Mouse (Mus musculus) embryonic stem cell, embryonic (primary cell): ENCODE results near the gene Rps6ka5.

Source experiments
- CTCF ChIA-PET, 4 experiments: fragments of 300-600 bp in 2 of 4; fragments of 350-600 bp in 2 of 4; sonication (Branson Sonifier 250); formaldehyde crosslinking; loops; one replicate each; lab custom pipeline; 2022; ENCODE audit warnings: inconsistent platforms in 2 of 4; lab: Charles Lee
- POLR2A ChIA-PET, 4 experiments: fragments of 300-600 bp in 2 of 4; fragments of 350-600 bp in 2 of 4; sonication (Branson Sonifier 250); formaldehyde crosslinking; loops; one replicate each; lab custom pipeline; 2022; ENCODE audit warnings: antibody characterized with exemption in 4 of 4, inconsistent platforms in 1 of 4; lab: Charles Lee

Gene Rps6ka5

DNA sequence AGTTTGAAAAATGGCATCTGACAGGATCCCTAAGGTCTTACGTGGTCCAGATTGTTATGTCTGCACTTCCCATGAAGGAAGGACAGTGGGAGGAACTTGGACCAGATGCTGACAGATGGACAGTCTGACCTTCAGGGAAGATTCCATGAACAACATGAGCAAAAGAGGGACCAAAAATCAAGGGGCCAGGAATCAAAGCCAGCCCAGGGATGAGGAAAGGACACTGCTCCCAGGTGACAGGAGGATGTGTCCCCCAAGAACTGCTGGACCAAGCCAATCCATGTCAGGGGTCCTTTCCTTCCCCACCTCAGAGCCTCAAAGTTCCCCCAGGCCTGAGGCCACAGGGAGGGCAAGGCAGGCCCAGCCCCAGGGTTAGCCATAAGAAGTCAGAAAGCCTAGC, 212.2 kb downstream of the Rps6ka5 start:
- POLR2A ChIA-PET: interaction anchor here in 2 of 4 experiments (1.2 to 10.7 kb wide), 4 partner anchors 11 to 19 kb away, joined by 3 to 78 read pairs (median 6); no protein-coding TSS in a partner anchor
- CTCF ChIA-PET: no interaction called here

DNA sequence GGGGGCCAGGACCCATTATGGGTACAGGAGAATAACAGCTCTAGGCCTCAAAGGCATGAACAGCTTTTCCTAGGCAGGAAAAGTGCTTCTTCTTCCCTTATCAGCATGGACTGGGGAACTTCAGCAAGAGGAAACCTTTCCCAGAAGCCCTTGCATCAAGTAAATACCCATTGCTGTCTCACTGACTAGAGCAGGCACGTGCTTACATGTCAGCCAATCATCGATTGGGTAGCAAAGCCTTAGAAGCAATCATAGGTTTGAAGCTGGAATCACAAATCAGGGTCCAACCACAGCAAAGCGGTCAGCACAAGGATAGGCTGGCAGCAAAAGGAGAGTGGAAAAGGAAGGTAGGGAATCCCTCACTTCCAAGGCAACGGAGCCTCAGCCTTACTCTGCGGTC, 213.7 kb downstream of the Rps6ka5 start:
- ChIA-PET CTCF (interaction anchor here (0.6 to 1.8 kb wide), 5 partner anchors 9 to 440 kb away, joined by 3 to 8 read pairs (median 3); no protein-coding TSS in a partner anchor), POLR2A (interaction anchor here in 3 of 4 experiments (0.7 to 10.7 kb wide), 15 partner anchors 9 to 365 kb away, joined by 3 to 78 read pairs (median 3); no protein-coding TSS in a partner anchor)

DNA sequence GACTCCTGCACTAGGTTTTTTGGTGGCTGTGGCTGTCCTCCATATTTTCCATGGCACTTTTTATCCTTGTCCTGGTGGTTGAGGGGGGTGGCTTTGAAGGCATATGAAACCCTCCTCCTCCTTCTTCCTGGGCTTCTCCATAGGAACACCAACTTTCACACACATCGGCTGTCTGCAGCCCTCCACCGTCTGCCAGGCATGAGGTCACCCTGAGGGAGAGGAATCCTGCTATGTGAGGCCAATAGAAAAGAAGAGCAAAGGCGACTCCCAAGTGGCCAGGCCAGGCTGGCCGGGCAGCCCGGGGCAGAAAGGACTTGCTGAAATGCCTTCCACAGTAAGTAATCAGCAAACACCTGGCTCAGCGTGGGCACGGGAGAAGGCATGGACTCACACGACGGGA, 214.1 kb downstream of the Rps6ka5 start:
- POLR2A ChIA-PET: interaction anchor here in 3 of 4 experiments (0.7 to 10.7 kb wide), 6 partner anchors 7 to 32 kb away, joined by 3 to 78 read pairs (median 4); partner anchors contain the start of gene Ttc7b (in 1 of the 3)
- CTCF ChIA-PET: interaction anchor here in 2 of 4 experiments (0.8 to 1.8 kb wide), 3 partner anchors 8 to 32 kb away, joined by 3 to 5 read pairs (median 4); partner anchors contain the start of gene Ttc7b (in 1 of the 2)

DNA sequence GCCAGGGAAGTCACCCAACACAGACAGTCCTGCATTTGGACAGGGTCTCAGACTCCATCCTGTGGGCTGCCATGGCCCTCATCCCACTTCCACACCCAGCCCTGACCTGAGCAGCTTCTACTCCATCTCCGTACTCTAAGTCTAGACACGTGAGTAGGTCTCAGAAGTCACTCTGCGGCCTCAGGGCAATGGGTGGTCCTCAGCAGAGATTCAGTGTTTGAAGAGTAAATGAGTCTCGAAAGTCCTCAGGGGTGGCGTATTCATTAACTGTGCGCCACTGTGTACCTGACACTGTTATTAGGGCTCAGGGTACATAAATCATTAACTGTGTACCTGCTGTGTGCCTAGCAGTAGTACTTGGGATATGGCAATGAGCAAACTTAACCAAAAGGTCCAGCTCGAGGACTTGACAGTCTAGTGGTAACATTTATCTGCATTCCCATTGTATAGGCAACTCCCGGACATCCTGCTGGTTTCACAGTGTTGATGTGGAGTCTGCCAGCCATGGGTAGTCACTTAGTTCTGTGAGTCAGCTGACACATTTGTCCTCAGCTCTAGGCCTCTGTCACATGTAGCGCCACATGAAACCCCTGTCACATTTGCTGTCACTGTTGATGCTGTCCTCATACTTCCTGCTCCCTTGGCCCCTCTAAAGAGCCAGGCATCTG, 217.0 kb downstream of the Rps6ka5 start:
- ChIA-PET POLR2A (interaction anchor here in 2 of 4 experiments (0.9 to 3.2 kb wide), 8 partner anchors 7 to 350 kb away, joined by 3 to 9 read pairs (median 4); partner anchors contain the start of gene Nrde2 (in 1 of the 2)), CTCF (interaction anchor here in 2 of 4 experiments (0.6 to 1.6 kb wide), 2 partner anchors 340 to 341 kb away, joined by 3 to 4 read pairs; no protein-coding TSS in a partner anchor)

DNA sequence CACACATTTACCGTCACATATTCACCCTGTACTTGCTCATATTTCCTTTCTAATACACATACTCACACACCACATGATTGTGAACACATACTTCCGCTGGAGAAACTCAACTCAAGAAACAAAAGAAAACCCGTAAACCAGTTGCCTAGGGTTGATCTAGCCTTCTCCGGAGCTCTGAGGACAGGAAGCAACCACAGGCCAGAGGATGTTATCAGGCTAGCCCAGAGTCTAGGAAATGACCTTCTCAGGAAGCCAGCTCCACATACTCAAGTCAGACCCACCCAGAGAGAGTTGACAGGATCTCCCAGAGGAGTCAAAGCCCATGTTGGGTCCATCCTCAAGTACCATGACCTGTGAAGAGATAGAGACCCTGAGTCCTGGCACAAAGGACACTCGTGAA, 218.1 kb downstream of the Rps6ka5 start:
- POLR2A ChIA-PET: interaction anchor here in 2 of 4 experiments (1.1 to 3.2 kb wide), 6 partner anchors 9 to 27 kb away, joined by 3 to 9 read pairs (median 4); no protein-coding TSS in a partner anchor
- CTCF ChIA-PET: interaction anchor here in 2 of 4 experiments (0.7 to 1.6 kb wide), 2 partner anchors 341 to 584 kb away, joined by 3 read pairs; no protein-coding TSS in a partner anchor

DNA sequence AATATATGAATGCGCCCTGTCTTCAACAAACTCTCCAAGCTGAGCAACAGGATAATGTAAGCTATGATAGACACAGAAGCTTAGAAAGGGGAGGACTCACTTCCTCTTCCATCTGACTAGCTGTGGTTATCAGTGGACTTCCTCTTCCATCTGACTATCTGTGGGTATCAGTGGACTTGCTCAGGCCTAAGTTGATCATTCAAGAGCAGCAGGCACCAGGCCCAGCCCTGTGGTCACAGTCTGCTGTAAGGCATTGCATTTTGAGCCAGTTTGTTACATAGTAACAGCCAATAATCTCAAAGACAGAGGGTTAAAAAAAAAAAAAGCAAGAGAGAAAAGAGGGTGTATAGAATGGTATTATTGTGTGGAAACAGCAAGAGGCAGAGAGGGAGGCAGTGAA, 221.3 kb downstream of the Rps6ka5 start:
- POLR2A ChIA-PET: interaction anchor here in 1 of 4 experiments (1.3 to 3.4 kb wide), 2 partner anchors 12 to 18 kb away, joined by 4 to 17 read pairs; no protein-coding TSS in a partner anchor

DNA sequence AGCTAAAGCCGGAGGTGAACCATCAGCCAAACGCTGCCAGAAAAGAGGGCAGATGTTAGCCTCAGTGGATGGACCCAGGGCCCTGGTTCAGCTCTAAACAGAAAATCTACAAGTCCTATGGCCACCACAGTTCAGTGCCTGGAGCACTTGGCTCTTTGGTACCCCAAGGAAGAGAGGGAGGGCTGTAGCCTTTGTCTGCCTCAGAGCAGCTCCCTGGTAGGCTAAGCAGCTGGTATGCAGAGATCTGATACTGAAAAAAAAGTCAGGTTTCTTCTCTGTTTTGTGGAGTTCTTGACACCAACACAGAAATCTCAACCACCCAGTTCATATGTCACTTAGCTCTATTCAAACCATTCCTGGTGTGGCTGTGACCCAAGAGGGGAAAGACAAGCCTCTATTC, 222.2 kb downstream of the Rps6ka5 start:
- ChIA-PET CTCF (interaction anchor here in 3 of 4 experiments (0.6 to 1.0 kb wide), 3 partner anchors 8 to 501 kb away, joined by 3 read pairs; no protein-coding TSS in a partner anchor), POLR2A (interaction anchor here in 2 of 4 experiments (0.6 to 3.4 kb wide), 7 partner anchors 9 to 1378 kb away, joined by 3 to 17 read pairs (median 6); partner anchors contain the start of gene Ttc7b (in 2 of the 2))

More for the DNA sequence above, 221.3 kb downstream of the Rps6ka5 start:
- CTCF ChIA-PET: interaction anchor here in 1 of 4 experiments (0.6 kb wide), 1 partner anchor 411 kb away, joined by 3 read pairs; no protein-coding TSS in a partner anchor

DNA sequence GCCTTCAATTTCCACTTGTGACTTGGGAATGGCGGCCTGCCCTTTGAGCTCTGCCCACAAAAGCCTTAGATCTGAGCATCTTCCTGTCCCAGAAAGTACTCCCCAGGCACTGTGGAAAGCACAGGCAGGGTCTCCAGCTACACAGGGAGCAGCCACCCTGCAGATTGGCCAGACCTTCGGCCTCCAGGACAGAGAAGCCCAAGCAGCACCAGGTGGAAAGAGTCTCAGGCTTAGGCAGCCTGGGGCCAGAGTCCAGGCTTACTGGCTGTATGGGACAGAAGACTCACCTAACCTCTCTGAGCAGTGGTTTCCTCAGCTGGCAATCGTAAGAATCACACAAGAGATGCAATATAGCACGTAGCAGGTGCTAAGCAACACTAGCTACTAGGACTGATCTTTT, 223.1 kb downstream of the Rps6ka5 start:
- ChIA-PET CTCF (interaction anchor here in 3 of 4 experiments (0.5 to 1.5 kb wide), 6 partner anchors 10 to 1749 kb away, joined by 3 to 5 read pairs (median 3); no protein-coding TSS in a partner anchor), POLR2A (interaction anchor here (0.6 to 3.4 kb wide), 13 partner anchors 9 to 726 kb away, joined by 3 to 17 read pairs (median 4); partner anchors contain the start of gene Ttc7b (in 2 of the 4))

DNA sequence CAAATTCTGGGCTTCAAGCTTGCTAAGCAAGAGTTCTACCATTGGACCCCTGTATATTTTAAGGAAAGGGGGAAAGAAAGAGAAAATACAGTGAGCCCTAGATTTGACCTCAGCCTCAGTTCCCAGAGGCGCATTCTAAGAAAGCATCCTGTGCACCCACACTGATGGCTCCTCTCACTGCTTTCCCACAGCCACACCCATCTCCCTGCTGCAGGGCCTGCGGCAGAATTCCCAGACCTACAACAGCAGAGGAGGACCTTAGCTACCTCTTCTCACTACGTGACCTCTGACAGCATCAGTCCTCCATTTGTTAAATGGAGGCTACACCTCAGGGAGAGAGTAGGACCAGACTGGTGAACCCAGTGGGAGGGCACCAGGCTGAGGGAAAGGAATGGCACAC, 224.2 kb downstream of the Rps6ka5 start:
- ChIA-PET POLR2A (interaction anchor here in 3 of 4 experiments (0.6 to 3.4 kb wide), 12 partner anchors 10 to 336 kb away, joined by 3 to 17 read pairs (median 3); no protein-coding TSS in a partner anchor), CTCF (interaction anchor here in 2 of 4 experiments (0.6 to 1.4 kb wide), 3 partner anchors 15 to 76 kb away, joined by 3 to 5 read pairs (median 3); no protein-coding TSS in a partner anchor)

DNA sequence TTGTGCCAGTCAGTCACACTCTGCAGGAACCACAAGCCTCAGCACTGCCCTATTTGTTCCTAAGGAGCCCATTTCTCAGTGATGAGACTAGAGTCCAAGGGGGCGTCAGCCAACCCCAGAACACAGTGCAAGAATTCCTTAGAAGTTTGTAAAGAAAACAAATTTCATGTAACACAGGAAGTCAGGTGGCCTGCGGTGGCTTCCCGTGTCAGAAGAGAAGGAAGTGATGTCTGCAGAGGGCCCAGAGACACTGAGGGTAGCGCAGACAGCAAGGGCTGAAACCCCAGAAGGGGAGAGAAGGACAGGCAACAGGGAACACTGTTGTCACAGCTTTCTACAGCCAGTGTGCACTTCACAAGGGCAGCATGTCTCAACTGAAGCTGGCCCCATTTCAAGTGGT, 225.5 kb downstream of the Rps6ka5 start:
- POLR2A ChIA-PET: interaction anchor here in 1 of 4 experiments (0.6 to 1.8 kb wide), 2 partner anchors 13 to 152 kb away, joined by 3 to 7 read pairs; no protein-coding TSS in a partner anchor
- CTCF ChIA-PET: no interaction called here

DNA sequence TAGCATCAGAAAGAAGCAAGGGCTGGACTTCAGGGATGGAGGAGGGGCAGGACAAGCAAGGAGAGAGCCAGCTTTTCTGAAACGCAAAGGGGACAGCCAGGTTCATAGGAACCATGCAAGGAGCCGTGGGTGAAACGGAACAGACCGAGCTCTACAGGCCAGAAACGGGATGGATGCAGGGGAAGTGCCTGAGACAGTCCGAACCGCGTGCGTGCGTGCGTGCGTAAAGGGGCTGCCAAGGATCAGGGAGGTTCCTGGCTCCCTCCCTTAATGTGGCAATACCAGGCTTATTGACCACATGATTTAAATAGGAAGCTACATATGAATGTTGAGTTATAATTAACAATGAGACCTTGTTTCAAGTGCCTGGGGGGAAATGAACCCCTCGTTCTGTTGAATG, 227.3 kb downstream of the Rps6ka5 start:
- ChIA-PET CTCF (no interaction called here), POLR2A (interaction anchor here in 3 of 4 experiments (0.5 to 2.3 kb wide), 5 partner anchors 10 to 388 kb away, joined by 3 to 6 read pairs (median 3); no protein-coding TSS in a partner anchor)
